Mouse (Mus musculus) cerebellum, postnatal 10 days (tissue): Measurements from ENCODE around the gene Kdm8.

Source experiments
- DNase-seq, 2 experiments: peaks; one replicate each; pipeline ENCODE4 v3.0.0; 2021; ENCODE audit warnings: mixed read lengths in 2 of 2

The Kdm8 gene

DNA sequence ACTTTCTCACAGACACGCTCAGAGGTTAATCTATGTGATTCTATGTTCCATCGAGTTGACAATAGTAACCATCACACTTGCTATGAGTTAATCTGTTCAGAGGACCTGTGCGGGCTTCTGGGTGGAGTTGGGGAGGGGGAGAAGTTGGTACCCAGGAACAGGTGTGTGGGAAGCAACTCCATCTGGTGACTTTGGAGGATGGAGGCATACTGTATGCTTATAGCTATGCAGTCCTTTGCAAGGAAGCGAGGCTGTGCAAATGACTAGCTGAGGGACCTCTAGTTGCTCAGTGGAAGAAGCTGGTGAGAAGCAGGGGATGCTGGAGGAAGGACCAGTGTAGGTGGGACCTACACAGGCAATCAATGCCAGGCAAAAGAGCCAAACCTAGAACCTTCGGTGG is 60.1 kb downstream of the Kdm8 start:
- DNase-seq = no peak

DNA sequence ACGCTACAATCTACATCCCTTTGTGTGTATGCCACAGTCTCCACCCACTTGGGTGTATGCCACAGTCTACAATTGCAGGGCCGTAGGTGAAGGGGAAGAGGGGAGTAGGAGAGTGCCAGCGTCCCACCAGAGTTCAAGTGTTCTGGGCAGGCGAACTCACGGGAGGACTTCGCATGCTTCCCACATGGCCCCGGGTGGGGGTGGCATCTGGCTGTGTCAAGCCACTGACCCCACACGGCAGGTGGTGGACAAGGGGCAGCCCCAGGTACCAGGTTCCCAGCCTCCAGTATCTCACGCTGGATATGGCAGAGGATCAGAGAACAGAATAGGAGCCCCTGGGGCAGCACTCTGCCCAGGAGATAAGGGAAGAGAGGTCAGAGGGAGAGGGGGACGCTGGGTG is 61.1 kb downstream of the Kdm8 start:
- no peak for DNase-seq

DNA sequence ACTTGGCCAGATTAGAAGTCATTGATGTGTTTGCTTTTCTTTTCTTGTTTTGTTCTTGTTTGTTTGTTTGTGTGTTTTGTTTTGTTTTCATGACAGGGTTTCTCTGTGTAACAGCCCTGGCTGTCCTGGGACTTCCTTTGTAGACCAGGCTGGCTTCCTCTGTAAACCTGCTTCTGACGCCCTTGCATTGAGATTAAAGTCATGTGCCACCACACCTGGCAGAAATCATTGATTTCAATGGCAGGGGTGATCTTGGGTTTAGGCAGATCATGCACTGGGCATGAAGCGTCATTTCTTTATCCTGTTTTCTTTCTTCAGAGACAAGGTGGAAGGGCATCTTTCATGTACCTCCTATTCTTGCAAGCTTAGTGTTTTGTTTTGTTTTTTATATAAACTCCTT is 62.8 kb downstream of the Kdm8 start:
- DNase-seq = no peak

DNA sequence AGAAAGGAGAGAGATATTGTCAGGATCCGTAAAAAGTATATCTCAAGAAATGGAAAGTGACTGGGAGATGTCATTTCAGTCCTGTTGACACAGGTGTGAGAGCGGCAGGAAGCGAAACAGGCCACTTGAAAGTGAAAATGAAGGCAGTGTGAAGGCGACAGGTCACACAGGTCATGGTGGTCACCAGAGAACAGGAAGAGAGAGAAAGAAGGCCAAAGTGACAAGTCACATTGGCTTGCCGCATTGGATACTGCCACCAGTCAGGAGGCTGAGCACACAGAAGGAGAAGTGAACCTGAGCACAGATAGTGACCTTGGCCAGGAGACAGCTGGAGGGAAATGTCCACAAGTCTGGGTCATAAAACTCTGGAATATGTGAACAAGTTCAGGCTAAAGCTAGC is 67.0 kb downstream of the Kdm8 start:
- DNase-seq = no peak

DNA sequence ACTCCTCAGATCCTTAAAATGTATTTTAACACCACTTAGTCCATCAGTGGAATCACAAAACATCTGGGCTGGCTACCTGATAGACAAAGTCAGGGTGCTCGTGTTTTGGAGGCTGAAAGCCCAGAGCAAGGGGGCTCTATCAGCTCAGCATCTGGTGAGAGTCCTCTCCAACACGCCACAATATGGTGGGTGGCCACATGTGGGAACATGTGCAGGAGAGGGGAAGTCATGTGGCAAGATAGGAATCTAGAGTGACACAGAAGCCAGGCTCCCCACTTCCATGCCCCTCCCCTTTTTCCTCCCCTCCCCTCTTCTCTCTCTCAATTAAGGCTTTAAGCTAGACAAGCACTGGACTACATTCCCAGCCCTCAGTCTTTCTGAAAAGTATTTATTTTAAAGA is 67.4 kb downstream of the Kdm8 start:
- no peak for DNase-seq
